Mouse (Mus musculus): ENCODE results near the gene Chst8. TPM values are rescaled to one million over a fixed set of nuclear protein-coding genes. Genes with fewer than 3 reads are reported as not detected.

Gene Chst8
- polyA plus RNA-seq, 1 experiment = not detected

DNA sequence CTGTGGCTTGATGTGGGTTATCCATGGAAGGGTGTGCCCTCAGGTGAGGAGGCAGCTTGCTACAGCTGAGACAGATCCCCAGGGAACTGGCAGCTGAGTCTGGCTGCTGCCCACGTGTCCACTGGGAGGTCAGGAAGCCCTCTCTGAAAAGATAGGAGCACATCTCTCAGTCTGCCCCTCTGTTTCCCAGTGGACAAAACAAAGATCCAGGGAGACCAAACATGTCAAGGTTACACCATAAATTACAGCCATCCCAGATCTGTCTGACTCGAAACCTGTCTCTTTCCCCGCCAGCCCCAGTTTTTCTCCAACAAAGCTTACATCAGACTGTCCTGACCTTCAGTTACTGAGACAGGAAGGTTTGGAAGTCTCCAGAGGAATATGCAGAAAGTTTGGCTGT lies 53.8 kb downstream of the Chst8 start:
- H3K4me3 ChIP-seq (ENCODE audit: insufficient read depth, low read length) = no peak overlapping the region
- TF ChIP-seq CTCF (IDR thresholded peaks at IDR 0.05; ENCODE audit: borderline replicate concordance, insufficient read depth, low read length) = no peak
- no peak for TF ChIP-seq POLR2A (IDR thresholded peaks at IDR 0.05; ENCODE audit: low read depth, low read length)
- no peak overlapping the region for H3K27ac ChIP-seq (ENCODE audit: insufficient read depth, low read length)
- H3K4me1 ChIP-seq (ENCODE audit: control insufficient read depth, insufficient read depth, low read length) = no peaks in the 10 kb centered on the region

DNA sequence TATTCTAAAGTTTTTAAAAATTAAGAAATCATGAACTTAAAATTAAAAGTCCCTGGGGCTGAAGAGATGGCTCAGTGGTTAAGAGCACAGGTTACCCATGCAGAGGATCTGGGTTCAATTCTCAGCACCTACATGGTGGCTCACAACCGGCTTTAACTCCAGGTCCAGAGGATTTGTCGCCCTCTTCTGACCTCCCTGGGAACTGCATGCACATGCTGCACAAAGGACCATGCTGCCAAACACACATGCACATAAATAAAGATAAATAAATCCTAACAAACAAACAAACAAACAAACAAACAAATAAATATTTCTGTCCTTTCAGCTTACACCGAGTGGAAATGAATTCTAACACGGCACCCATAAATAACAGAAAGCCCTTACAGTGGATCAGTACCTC lies 55.0 kb downstream of the Chst8 start:
- H3K4me1 ChIP-seq (ENCODE audit: control insufficient read depth, insufficient read depth, low read length) = no peaks in the 10 kb centered on the region
- H3K4me3 ChIP-seq (ENCODE audit: insufficient read depth, low read length) = no peak overlapping the region
- no peak overlapping the region for H3K27ac ChIP-seq (ENCODE audit: insufficient read depth, low read length)
- TF ChIP-seq POLR2A (IDR thresholded peaks at IDR 0.05; ENCODE audit: low read depth, low read length) = no peak
- TF ChIP-seq CTCF (IDR thresholded peaks at IDR 0.05; ENCODE audit: borderline replicate concordance, insufficient read depth, low read length) = 0 out of 2 replicates have a peak, but pooled peaks have one; percentile 18

DNA sequence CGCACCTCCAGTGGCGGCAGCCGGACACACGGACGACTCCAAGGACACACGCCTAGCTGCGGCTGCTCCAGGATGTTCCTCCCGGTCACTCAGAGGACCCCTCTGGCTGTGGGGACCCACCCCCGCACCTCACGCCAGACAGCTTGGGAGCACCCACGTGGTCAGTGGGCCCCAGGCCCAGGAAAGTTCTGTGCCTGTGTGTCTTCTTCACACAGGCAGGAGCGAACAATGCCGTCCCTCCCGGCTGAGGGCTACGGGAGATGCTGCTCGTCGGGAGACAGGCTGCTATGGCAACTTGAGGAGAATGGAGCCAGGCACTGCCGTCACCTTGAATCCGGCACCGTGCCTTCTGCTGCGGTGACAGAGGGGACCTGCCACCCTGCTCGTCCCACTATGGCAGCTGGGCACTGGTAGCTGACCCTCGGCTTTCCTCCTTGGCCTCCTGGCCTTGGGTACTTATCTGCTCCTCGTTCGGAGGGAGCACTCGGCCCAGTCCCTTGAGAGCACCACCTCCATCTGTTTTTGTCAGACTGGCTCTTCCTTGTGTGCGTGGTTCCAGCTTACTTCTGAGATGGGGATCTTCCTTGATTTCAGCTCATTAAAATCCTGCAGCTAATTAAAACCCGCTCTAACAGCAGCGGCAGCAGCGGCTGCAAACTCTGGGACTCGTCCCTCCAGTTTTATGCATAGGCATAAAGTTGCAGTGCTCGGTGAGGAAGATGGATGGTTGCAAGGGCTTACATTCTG lies 59.2 kb downstream of the Chst8 start:
- no peak overlapping the region for H3K4me3 ChIP-seq (ENCODE audit: insufficient read depth, low read length)
- H3K27ac ChIP-seq (ENCODE audit: insufficient read depth, low read length) = no peak overlapping the region
- TF ChIP-seq CTCF (IDR thresholded peaks at IDR 0.05; ENCODE audit: borderline replicate concordance, insufficient read depth, low read length) = no peak
- no peak for TF ChIP-seq POLR2A (IDR thresholded peaks at IDR 0.05; ENCODE audit: low read depth, low read length)
- H3K4me1 ChIP-seq (ENCODE audit: control insufficient read depth, insufficient read depth, low read length) = no peaks in the 10 kb centered on the region

DNA sequence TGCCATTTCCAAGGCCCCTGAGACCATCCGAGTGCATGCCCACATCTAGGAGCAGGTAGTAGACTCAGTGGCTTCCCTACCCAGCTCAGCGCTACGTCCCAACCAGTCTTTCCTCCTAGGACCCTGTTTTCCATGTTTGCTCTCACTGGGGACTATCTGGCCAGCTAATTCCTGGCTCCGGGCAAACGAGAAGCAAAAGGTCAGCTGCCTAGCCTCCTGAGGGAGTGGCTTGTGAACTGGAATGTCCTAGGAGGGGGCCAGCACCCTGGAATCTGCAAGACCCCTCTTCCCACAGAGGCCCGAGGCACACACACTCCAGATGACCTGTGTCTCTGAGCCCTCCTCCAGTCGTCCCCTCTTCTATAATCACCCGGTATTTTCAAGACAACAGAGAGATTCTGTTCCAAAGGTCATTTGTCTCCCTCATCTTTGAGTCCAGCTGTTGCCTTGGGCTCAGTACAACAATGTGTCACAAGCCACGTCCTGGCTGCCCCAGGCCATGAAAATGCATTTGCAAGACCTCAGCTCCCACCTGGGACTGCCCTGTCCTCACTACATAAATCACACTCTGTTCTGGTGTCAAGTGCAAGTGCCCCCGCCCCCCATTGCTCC lies 60.3 kb downstream of the Chst8 start:
- no peaks in the 10 kb centered on the region for H3K4me1 ChIP-seq (ENCODE audit: control insufficient read depth, insufficient read depth, low read length)
- no peak overlapping the region for H3K27ac ChIP-seq (ENCODE audit: insufficient read depth, low read length)
- no peak overlapping the region for H3K4me3 ChIP-seq (ENCODE audit: insufficient read depth, low read length)
- TF ChIP-seq CTCF (IDR thresholded peaks at IDR 0.05; ENCODE audit: borderline replicate concordance, insufficient read depth, low read length) = no peak

DNA sequence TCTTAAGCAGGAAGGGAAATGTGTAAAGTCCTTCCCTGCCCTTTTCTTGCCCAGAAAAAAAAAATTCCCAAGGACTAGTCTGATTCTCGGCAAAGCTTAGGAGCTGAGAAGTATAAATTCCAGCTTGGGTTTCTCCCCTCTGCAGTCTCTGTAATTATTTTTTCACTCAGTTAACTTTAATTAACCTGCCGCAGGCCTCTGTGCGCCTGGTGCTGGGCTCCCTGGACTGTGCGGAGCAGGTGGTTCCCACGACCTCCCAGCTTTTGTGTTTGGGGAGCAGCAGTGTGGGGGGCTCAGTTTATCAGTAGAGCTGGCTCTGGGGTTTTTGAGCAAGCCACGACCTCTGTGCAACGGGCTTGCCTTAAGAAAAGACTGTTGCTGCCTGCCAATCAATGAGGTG lies 62.2 kb downstream of the Chst8 start:
- Histone ChIP-seq H3K4me1 (ENCODE audit: control insufficient read depth, insufficient read depth, low read length) (no peaks in the 10 kb centered on the region), H3K27ac (ENCODE audit: insufficient read depth, low read length) (no peak overlapping the region), H3K4me3 (ENCODE audit: insufficient read depth, low read length) (no peak overlapping the region)
- TF ChIP-seq POLR2A (IDR thresholded peaks at IDR 0.05; ENCODE audit: low read depth, low read length) = no peak
- TF ChIP-seq CTCF (IDR thresholded peaks at IDR 0.05; ENCODE audit: borderline replicate concordance, insufficient read depth, low read length) = no peak

DNA sequence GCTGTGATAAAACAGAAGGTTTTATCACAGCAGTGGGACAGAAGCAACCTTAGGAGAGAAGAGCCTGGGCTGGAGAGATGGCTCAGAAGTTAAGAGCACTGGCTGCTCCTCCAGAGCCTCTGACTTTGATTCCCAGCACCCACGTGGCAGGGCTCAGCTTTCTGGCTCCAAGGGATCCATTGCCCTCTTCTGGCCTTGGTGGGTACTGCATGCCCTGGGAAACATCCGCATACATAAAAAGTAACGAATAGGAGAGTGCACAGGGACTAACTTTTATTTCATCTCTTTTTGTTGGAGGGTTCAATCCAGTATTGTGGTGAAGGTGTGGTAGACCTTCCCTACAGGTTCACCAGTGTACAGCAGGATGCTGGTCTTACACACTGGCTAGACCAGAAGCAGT lies 62.8 kb downstream of the Chst8 start:
- Histone ChIP-seq H3K4me1 (ENCODE audit: control insufficient read depth, insufficient read depth, low read length) (no peaks in the 10 kb centered on the region), H3K27ac (ENCODE audit: insufficient read depth, low read length) (no peak overlapping the region)

DNA sequence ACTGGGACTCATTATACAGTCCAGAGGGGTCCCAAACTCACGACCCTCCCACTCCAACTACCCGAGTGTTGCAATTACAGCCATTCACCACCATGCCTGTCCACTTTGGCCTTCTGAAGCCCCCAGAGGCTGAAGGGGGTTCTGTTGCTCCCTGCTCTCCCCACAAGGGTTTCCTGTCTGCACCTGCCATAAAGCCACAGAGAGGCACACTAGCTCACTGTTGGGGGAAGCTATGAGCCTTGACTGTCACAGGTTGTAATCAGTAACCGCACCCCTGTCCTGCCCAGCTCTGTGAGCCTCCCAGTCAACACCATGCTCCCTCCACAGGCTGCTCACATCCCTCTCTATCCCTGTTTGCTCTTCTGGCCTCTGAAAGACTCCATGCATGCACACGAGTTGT lies 64.0 kb downstream of the Chst8 start:
- TF ChIP-seq POLR2A (IDR thresholded peaks at IDR 0.05; ENCODE audit: low read depth, low read length) (no peak), CTCF (IDR thresholded peaks at IDR 0.05; ENCODE audit: borderline replicate concordance, insufficient read depth, low read length) (no peak)
- Histone ChIP-seq H3K27ac (ENCODE audit: insufficient read depth, low read length) (no peak overlapping the region), H3K4me1 (ENCODE audit: control insufficient read depth, insufficient read depth, low read length) (no peaks in the 10 kb centered on the region), H3K4me3 (ENCODE audit: insufficient read depth, low read length) (no peak overlapping the region)

More for the DNA sequence above, 62.8 kb downstream of the Chst8 start:
- TF ChIP-seq CTCF (IDR thresholded peaks at IDR 0.05; ENCODE audit: borderline replicate concordance, insufficient read depth, low read length) = no peak
- TF ChIP-seq POLR2A (IDR thresholded peaks at IDR 0.05; ENCODE audit: low read depth, low read length) = no peak
- no peak overlapping the region for H3K4me3 ChIP-seq (ENCODE audit: insufficient read depth, low read length)

DNA sequence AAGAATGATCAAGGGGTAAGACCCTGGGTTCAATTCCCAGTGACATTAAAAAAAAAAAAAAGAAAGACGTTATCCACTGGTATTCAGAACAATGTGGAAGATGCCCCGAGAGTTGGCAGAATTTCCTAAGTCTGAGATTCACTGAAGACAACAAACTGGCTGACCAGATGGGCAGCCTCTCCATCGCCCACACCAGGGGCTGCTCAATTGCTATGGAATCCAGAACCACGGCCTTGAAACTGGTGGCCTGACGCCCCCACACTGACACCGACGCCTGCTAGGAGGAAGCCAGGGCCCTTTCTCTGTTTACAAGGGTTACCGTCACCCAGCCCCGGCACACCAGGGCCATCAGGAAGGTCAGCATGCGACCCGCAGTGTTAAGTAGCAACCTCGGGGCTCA lies 64.8 kb downstream of the Chst8 start:
- H3K4me1 ChIP-seq (ENCODE audit: control insufficient read depth, insufficient read depth, low read length) = no peaks in the 10 kb centered on the region
- H3K27ac ChIP-seq (ENCODE audit: insufficient read depth, low read length) = no peak overlapping the region
- no peak overlapping the region for H3K4me3 ChIP-seq (ENCODE audit: insufficient read depth, low read length)
- no peak for TF ChIP-seq CTCF (IDR thresholded peaks at IDR 0.05; ENCODE audit: borderline replicate concordance, insufficient read depth, low read length)
- TF ChIP-seq POLR2A (IDR thresholded peaks at IDR 0.05; ENCODE audit: low read depth, low read length) = no peak

DNA sequence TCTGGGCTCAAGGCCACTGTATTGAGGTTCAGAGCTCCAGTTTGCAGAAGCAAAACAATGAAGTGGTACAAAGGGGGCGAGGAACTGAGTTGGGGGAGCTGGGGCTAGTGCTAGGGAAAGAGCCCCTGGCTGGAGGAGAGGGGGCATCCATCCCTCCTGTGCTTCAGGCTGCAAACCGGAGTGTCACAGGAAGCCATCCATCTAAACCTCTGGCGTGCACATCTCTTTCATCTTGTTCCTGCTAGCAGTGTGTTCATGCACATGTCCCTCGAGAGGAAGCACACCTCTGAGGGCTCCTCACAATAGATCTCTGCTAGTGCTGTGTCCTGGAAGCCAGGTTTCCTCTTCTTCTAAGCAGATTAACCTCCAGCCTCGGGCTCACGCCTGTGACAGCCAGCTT lies 65.9 kb downstream of the Chst8 start:
- Histone ChIP-seq H3K4me3 (ENCODE audit: insufficient read depth, low read length) (no peak overlapping the region), H3K27ac (ENCODE audit: insufficient read depth, low read length) (no peak overlapping the region), H3K4me1 (ENCODE audit: control insufficient read depth, insufficient read depth, low read length) (no peaks in the 10 kb centered on the region)
- TF ChIP-seq CTCF (IDR thresholded peaks at IDR 0.05; ENCODE audit: borderline replicate concordance, insufficient read depth, low read length) (no peak), POLR2A (IDR thresholded peaks at IDR 0.05; ENCODE audit: low read depth, low read length) (no peak)

DNA sequence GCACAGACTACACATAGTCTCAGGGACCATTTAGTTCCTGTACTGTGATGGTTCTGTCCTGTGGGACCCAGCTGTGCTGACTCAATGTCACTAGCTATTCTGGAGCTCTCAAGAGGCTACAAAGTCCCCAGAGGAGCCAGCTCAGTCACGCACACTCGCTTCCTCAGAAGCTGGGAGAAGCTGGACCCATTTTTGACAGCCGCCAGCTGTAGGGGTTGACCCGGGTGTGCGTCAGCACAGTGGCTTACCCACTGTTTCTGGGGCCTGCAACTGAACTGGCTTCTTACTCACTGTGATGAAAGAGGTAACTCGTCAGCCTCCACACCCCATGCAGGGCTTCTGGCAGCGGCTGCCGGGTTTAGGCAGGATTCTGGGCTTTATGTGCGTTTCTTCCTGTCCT lies 66.3 kb downstream of the Chst8 start:
- no peak for TF ChIP-seq CTCF (IDR thresholded peaks at IDR 0.05; ENCODE audit: borderline replicate concordance, insufficient read depth, low read length)
- no peak for TF ChIP-seq POLR2A (IDR thresholded peaks at IDR 0.05; ENCODE audit: low read depth, low read length)
- Histone ChIP-seq H3K27ac (ENCODE audit: insufficient read depth, low read length) (no peak overlapping the region), H3K4me3 (ENCODE audit: insufficient read depth, low read length) (no peak overlapping the region), H3K4me1 (ENCODE audit: control insufficient read depth, insufficient read depth, low read length) (no peaks in the 10 kb centered on the region)

Data from embryonic fibroblast, embryonic 13.5 days (primary cell).